Mouse (Mus musculus) bone marrow macrophage, adult 2 months (primary cell): Measurements from ENCODE around the gene Slc6a21. TPM values are rescaled to one million over a fixed set of nuclear protein-coding genes. Genes with fewer than 3 reads are reported as not detected.

Experiments
- H3K27ac ChIP-seq: 2 replicates; pipeline ENCODE4 v1.5.1; 2012; ENCODE audit warnings: low read depth, low read length; ENCODE audit not compliant: insufficient read depth
- H3K4me1 ChIP-seq: 2 replicates; pipeline ENCODE4 v1.6.1; 2012; ENCODE audit warnings: low read length; ENCODE audit not compliant: control insufficient read depth, insufficient read depth
- H3K4me3 ChIP-seq: 2 replicates; pipeline ENCODE4 v1.5.1; 2012; ENCODE audit warnings: mild to moderate bottlenecking, low read length, moderate library complexity; ENCODE audit not compliant: insufficient read depth
- CTCF ChIP-seq: IDR thresholded peaks from 2 replicates; pipeline ENCODE4 v1.5.1; 2012; ENCODE audit warnings: low read depth, mild to moderate bottlenecking, low read length, moderate library complexity
- POLR2A ChIP-seq: IDR thresholded peaks from 2 replicates; pipeline ENCODE4 v1.6.1; 2012; ENCODE audit warnings: mild to moderate bottlenecking, low read depth, low read length, borderline replicate concordance
- polyA plus RNA-seq: library from polyadenylated mRNA; stranded (reverse); fragments of >200 nt; gene quantifications from 2 replicates; pipeline ENCODE4 v1.2.4, GENCODE M21; 2012; ENCODE audit not compliant: missing spikeins, insufficient read depth, insufficient read length

Slc6a21 gene
- polyA plus RNA-seq, 1 experiment, result not detected

DNA sequence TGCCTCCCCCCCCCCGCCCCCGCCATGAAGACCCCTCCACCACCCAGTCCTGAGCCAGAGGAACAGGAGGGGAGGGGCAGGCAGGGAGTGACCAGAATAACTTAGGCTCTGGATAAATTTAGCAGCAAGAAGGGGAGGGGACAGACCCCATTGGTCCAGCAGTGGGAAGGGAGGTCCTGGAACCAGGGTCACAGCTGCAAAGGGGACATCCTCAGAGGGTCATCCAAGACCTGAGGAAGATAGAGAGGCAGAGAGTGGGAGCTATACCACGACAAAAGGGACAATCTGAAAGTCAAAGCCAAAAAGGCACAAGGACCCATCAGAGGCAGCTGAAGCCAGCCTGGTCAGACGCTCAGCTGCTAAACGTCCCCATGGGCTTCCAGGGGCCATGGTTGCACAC lies 57.7 kb downstream of the Slc6a21 start, which contains the start of gene Hrc:
Hrc (plus strand) TSS at position 235 of the 400 bp plus-strand sequence.
- Histone ChIP-seq H3K4me1 (peaks cover 5% of the 10 kb centered on the region; the same call in 1 of the 2 replicates), H3K4me3 (no peak within 1 kb of the TSS), H3K27ac (no peak within 1 kb of the TSS)
- no peak for TF ChIP-seq CTCF
- no peak for TF ChIP-seq POLR2A

DNA sequence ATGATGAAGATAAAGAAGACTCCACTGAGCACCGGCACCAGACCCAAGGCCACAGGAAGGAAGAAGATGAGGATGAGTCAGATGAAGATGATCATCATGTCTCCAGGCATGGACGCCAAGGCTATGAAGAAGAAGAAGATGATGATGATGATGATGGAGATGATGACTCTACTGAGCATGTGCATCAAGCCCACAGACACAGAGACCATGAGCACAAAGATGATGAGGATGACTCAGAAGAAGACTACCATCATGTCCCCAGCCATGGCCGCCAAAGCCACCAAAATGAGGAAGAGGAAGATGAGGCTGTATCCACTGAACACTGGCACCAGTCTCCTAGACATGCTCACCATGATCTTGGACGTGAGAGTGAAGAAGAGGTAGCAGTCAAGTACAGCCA lies 59.0 kb downstream of the Slc6a21 start:
- Histone ChIP-seq H3K27ac (no peak overlapping the region), H3K4me1 (peaks cover 14% of the 10 kb centered on the region), H3K4me3 (no peak overlapping the region)
- no peak for TF ChIP-seq CTCF
- TF ChIP-seq POLR2A, result no peak

DNA sequence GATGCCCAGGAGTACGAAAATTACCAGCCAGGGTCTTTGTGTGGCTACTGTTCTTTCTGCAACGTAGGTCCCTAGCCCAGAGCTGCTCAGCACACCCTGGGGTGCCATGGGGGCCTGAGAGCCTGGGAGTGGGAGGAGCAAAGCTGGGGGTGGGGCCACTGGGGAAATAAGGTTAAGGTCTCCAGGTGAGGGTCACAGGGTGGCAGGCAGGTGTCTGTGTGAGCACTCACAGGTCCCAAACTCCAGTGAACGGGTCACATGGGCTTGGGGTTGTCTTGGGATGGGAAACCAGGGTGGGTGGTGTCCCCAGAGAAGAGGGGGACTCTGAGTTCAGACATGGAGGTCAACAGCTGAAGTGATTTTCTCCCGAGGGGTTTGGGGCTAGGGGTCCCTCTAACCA lies 60.2 kb downstream of the Slc6a21 start:
- TF ChIP-seq POLR2A, result no peak
- no peak for TF ChIP-seq CTCF
- Histone ChIP-seq H3K27ac (no peak overlapping the region), H3K4me3 (no peak overlapping the region), H3K4me1 (peaks cover 14% of the 10 kb centered on the region)

DNA sequence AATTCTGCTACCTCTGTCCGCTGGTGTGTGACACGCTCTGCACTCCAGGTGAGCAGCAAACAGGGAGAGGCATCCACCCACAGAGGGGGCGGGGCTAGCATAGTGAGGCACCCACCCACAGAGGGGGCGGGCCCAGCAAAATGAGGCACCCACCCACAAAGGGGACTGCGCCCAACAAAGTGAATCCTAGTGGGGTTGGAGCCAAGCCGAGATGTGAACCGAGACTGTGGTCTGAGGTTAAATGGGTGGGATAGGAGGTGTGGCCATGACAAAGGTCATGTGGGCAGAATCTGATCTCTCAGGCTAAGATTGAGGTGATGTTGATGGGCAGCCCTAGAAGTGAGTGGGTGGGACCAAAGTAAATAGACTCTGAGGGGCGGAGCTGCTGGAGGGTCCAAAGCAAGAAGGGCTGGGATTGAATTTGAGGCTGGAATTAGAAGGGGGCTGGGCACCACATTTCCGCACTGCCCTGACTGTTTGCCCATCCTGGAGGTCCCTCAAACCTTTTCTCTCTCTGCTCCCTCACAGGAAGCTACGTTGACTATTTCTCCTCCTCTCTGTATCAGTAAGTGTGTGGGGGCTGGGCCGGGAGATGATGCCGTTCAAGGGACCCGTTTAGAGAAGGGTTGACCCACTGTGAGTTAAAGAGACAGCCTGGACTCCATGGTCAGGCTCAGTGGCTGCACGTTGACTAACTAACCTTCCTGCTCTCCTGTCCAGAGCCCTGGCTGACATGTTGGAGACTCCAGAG lies 61.0 kb downstream of the Slc6a21 start:
- TF ChIP-seq CTCF, result no peak
- TF ChIP-seq POLR2A, result no peak
- Histone ChIP-seq H3K4me3 (no peak overlapping the region), H3K27ac (no peak overlapping the region), H3K4me1 (peaks cover 14% of the 10 kb centered on the region)

Other genes with a start within 250 kb of the Slc6a21 start
- 19.3 and 22.5 TPM in 2 replicates for gene Prr12, start 224.6 kb upstream of the Slc6a21 start, polyA plus RNA-seq
- gene Nosip, start 215.1 kb upstream of the Slc6a21 start, polyA plus RNA-seq, result 68.2 and 68.9 TPM in 2 replicates
- gene Prrg2, start 214.8 kb upstream of the Slc6a21 start, polyA plus RNA-seq, result 22.9 and 23.6 TPM in 2 replicates
- gene Rcn3, start 185.3 kb upstream of the Slc6a21 start, polyA plus RNA-seq, result 3.1 and 4.6 TPM in 2 replicates
- 149 and 150 TPM in 2 replicates for gene Fcgrt, start 173.7 kb upstream of the Slc6a21 start, polyA plus RNA-seq
- 1,675 and 1,722 TPM in 2 replicates for gene Rps11, start 153.1 kb upstream of the Slc6a21 start, polyA plus RNA-seq
- 1,569 and 1,898 TPM in 2 replicates for gene Rpl13a, start 148.8 kb upstream of the Slc6a21 start, polyA plus RNA-seq
- gene Gm45713, start 141.3 kb upstream of the Slc6a21 start, polyA plus RNA-seq, result not detected in 2 replicates
- gene Flt3l, start 141.1 kb upstream of the Slc6a21 start, polyA plus RNA-seq, result 28.2 and 30.8 TPM in 2 replicates
- 65.7 and 66.7 TPM in 2 replicates for gene Pih1d1, start 123.2 kb upstream of the Slc6a21 start, polyA plus RNA-seq
- 89.0 and 111 TPM in 2 replicates for gene Aldh16a1, start 122.9 kb upstream of the Slc6a21 start, polyA plus RNA-seq
- not detected in 2 replicates for gene Slc17a7, start 113.6 kb upstream of the Slc6a21 start, polyA plus RNA-seq
- not detected in 2 replicates for gene Gfy, start 97.9 kb upstream of the Slc6a21 start, polyA plus RNA-seq
- not detected in 2 replicates for gene Pth2, start 96.5 kb upstream of the Slc6a21 start, polyA plus RNA-seq
- gene Ccdc155, start 72.6 kb upstream of the Slc6a21 start, polyA plus RNA-seq, result 0.24 TPM in 1 of 2 replicates, not detected in the other
- not detected in 2 replicates for gene Dkkl1, start 65.4 kb upstream of the Slc6a21 start, polyA plus RNA-seq
- gene Tead2, start 61.8 kb upstream of the Slc6a21 start, polyA plus RNA-seq, result 2.1 TPM in 1 of 2 replicates, not detected in the other
- gene Cd37, start 38.4 kb upstream of the Slc6a21 start, polyA plus RNA-seq, result 238 and 243 TPM in 2 replicates
- gene Slc6a16, start 36.4 kb upstream of the Slc6a21 start, polyA plus RNA-seq, result not detected in 2 replicates
- gene Trpm4, start 56.3 kb downstream of the Slc6a21 start, polyA plus RNA-seq, result 14.1 and 16.0 TPM in 2 replicates
- not detected in 2 replicates for gene Hrc, start 57.8 kb downstream of the Slc6a21 start, polyA plus RNA-seq
- 1.6 and 1.8 TPM in 2 replicates for gene Ppfia3, start 89.5 kb downstream of the Slc6a21 start, polyA plus RNA-seq
- 3.0 and 3.6 TPM in 2 replicates for gene Lin7b, start 93.1 kb downstream of the Slc6a21 start, polyA plus RNA-seq
- gene Snrnp70, start 118.2 kb downstream of the Slc6a21 start, polyA plus RNA-seq, result 385 and 416 TPM in 2 replicates
- gene Kcna7, start 128.1 kb downstream of the Slc6a21 start, polyA plus RNA-seq, result not detected in 2 replicates
- not detected in 2 replicates for gene Ntf5, start 136.2 kb downstream of the Slc6a21 start, polyA plus RNA-seq
- gene Lhb, start 143.3 kb downstream of the Slc6a21 start, polyA plus RNA-seq, result not detected in 2 replicates
- 12.8 and 14.3 TPM in 2 replicates for gene Gys1, start 157.3 kb downstream of the Slc6a21 start, polyA plus RNA-seq
- gene Ruvbl2, start 160.6 kb downstream of the Slc6a21 start, polyA plus RNA-seq, result 26.0 and 43.8 TPM in 2 replicates
- 18,510 and 20,120 TPM in 2 replicates for gene Ftl1, start 182.4 kb downstream of the Slc6a21 start, polyA plus RNA-seq
- gene Bax, start 189.4 kb downstream of the Slc6a21 start, polyA plus RNA-seq, result 196 and 209 TPM in 2 replicates
- not detected in 2 replicates for gene Tulp2, start 204.4 kb downstream of the Slc6a21 start, polyA plus RNA-seq
- gene Gm45808, start 209.3 kb downstream of the Slc6a21 start, polyA plus RNA-seq, result 1.1 TPM in 1 of 2 replicates, not detected in the other
- 22.0 and 25.4 TPM in 2 replicates for gene Dhdh, start 211.3 kb downstream of the Slc6a21 start, polyA plus RNA-seq
- 278 and 296 TPM in 2 replicates for gene Nucb1, start 232.9 kb downstream of the Slc6a21 start, polyA plus RNA-seq
- 21.3 and 26.7 TPM in 2 replicates for gene Ppp1r15a, start 248.8 kb downstream of the Slc6a21 start, polyA plus RNA-seq
- gene Plekha4, start 248.8 kb downstream of the Slc6a21 start, polyA plus RNA-seq, result 1.0 and 1.6 TPM in 2 replicates